Mouse (Mus musculus): ENCODE data around the gene Usp53.

The Usp53 gene

DNA sequence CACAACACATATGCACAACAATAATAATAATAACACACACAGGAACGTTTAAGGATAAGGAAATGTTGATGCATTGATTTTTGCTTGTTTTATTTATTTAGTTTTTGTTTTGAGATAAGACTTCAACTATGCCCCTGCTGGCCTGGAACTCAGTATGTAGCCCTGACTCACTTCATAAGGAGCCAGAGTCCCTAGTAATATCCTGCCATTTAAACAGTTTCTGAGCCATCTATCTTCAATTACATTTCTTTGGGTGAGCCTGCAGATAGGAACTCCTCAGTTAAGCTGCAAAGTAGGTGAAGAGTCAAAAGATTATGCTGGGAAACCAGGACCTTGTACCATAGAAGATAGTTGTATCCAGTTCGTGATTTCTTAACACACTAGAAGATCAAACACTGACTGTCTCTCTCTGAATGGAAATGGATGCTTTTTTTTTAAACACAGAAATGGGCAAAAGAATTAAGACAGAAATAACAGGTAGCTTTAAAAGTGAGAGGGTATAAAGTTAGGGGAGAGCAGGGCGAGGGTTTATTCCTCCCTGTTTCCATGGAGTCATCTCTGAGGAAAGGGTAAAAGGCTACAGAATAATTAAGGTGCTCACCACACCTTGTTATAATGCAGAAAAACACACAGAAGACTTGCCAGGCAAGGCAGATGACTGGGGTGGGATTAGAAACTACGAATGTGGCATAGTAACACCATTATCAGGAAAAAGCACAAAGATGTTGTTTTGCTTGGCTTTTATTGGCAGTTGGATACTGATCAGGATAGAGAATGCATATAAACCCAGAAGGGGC lies 96.6 kb downstream of the Usp53 start:
- no peak for DNase-seq (ENCODE audit: low spot score in 2 of 2)
